Mouse (Mus musculus) CH12.LX (cell line): ENCODE data around the gene Fli1. TPM values are rescaled to one million over a fixed set of nuclear protein-coding genes. Genes with fewer than 3 reads are reported as not detected.

Source experiments
- polyA plus RNA-seq: library from polyadenylated mRNA; unstranded; fragments of >175 nt; gene quantifications from 2 replicates; pipeline ENCODE4 v1.2.1, GENCODE M21; 2012; ENCODE audit warnings: low read depth; ENCODE audit not compliant: insufficient read length
- total RNA-seq, 2 experiments: library from RNA; depleted of rRNA; stranded (reverse); fragments of 300-350 nt in 1 of 2; fragments of >200 nt in 1 of 2; gene quantifications; 2 replicates each; pipeline ENCODE4 v1.2.3; 2012 to 2014

Gene Fli1
- total and polyA plus RNA-seq, 3 experiments = 20.3 to 29.3 (median 20.8) TPM

Other genes starting within 250 kb of the Fli1 start
- not detected in 2 replicates for gene Kcnj5, start 198.5 kb downstream of the Fli1 start, total RNA-seq (2012; rRNA removed)
- gene Kcnj5, start 198.5 kb downstream of the Fli1 start, total RNA-seq (2014; rRNA removed) = not detected in 2 replicates
- gene Kcnj5, start 198.5 kb downstream of the Fli1 start, polyA plus RNA-seq = not detected in 2 replicates
- not detected in 2 replicates for gene Kcnj1, start 170.4 kb downstream of the Fli1 start, total RNA-seq (2012; rRNA removed)
- gene Kcnj1, start 170.4 kb downstream of the Fli1 start, total RNA-seq (2014; rRNA removed) = 0.11 and 0.19 TPM in 2 replicates
- gene Kcnj1, start 170.4 kb downstream of the Fli1 start, polyA plus RNA-seq = 0.07 and 0.08 TPM in 2 replicates
- gene Ets1, start 93.4 kb upstream of the Fli1 start, total RNA-seq (2012; rRNA removed) = 9.5 and 10.0 TPM in 2 replicates
- gene Ets1, start 93.4 kb upstream of the Fli1 start, total RNA-seq (2014; rRNA removed) = 23.5 and 23.7 TPM in 2 replicates
- gene Ets1, start 93.4 kb upstream of the Fli1 start, polyA plus RNA-seq = 17.8 and 19.8 TPM in 2 replicates